Mouse (Mus musculus) CH12.LX (cell line): Measurements from ENCODE around the gene Nthl1. TPM values are rescaled to one million over a fixed set of nuclear protein-coding genes. Genes with fewer than 3 reads are reported as not detected.

Experiments used
- DNase-seq: peaks from one replicate; pipeline ENCODE4 v3.0.0-alpha.2; 2013; ENCODE audit errors: extremely low read depth
- H3K27ac ChIP-seq: 2 replicates; pipeline ENCODE4 v1.5.1; 2012; ENCODE audit warnings: low read depth, mild to moderate bottlenecking, control low read depth, moderate library complexity; ENCODE audit not compliant: insufficient read depth
- H3K27me3 ChIP-seq: replicated peaks from 2 replicates; pipeline ENCODE3; 2012; ENCODE audit warnings: inconsistent platforms
- H3K36me3 ChIP-seq, 2 experiments: replicated peaks in 1 of 2; 2 replicates each; pipeline versions ENCODE3 to v1.6.1; 2012; ENCODE audit warnings: inconsistent platforms in 1 of 2, low read length in 1 of 2, mild to moderate bottlenecking in 1 of 2, mixed read lengths in 1 of 2, moderate library complexity in 1 of 2; ENCODE audit not compliant: control insufficient read depth in 1 of 2, insufficient read depth in 1 of 2
- H3K4me1 ChIP-seq, 2 experiments: 2 replicates each; pipeline ENCODE4 v1.6.1; 2012; ENCODE audit warnings: inconsistent platforms in 1 of 2, moderate library complexity in 1 of 2; ENCODE audit not compliant: insufficient read depth in 2 of 2, control insufficient read depth in 1 of 2
- H3K4me2 ChIP-seq: 2 replicates; pipeline ENCODE4 v1.6.1; 2012; ENCODE audit warnings: low read depth, mild to moderate bottlenecking, control low read depth; ENCODE audit not compliant: poor library complexity, insufficient read depth, severe bottlenecking
- H3K4me3 ChIP-seq, 3 experiments: fragments of 150-350 bp in 1 of 3; sonication (generic) in 1 of 3; replicated peaks in 1 of 3; 2 replicates each; pipeline versions ENCODE3 to v1.5.1; 2011 to 2012; ENCODE audit warnings: low read depth in 2 of 3, low read length in 2 of 3, mild to moderate bottlenecking in 2 of 3, moderate library complexity in 2 of 3, control low read depth in 1 of 3, improper control_type of control experiment in 1 of 3, inconsistent platforms in 1 of 3, mixed read lengths in 1 of 3; ENCODE audit not compliant: poor library complexity in 1 of 3
- H3K79me2 ChIP-seq: replicated peaks from 2 replicates; pipeline ENCODE4 v1.6.1; 2012; ENCODE audit warnings: mild to moderate bottlenecking, moderate library complexity; ENCODE audit not compliant: control insufficient read depth, poor library complexity, insufficient read depth, severe bottlenecking; ENCODE audit errors: extremely low read depth
- H3K9ac ChIP-seq: 2 replicates; pipeline ENCODE4 v1.6.1; 2012; ENCODE audit warnings: low read depth, mild to moderate bottlenecking, control low read depth, moderate library complexity; ENCODE audit not compliant: insufficient read depth
- H3K9me3 ChIP-seq: replicated peaks from 2 replicates; pipeline ENCODE3; 2012; ENCODE audit warnings: low read length, inconsistent platforms, mixed read lengths
- CHD2 ChIP-seq: IDR thresholded peaks from 2 replicates; pipeline ENCODE4 v1.6.1; 2011; ENCODE audit warnings: low read length, improper control_type of control experiment
- ELF1 ChIP-seq: IDR thresholded peaks from 2 replicates; pipeline ENCODE4 v1.6.1; 2014; ENCODE audit warnings: low read depth, mild to moderate bottlenecking, inconsistent platforms, low read length, improper control_type of control experiment
- EP300 ChIP-seq: IDR thresholded peaks from 2 replicates; pipeline ENCODE4 v1.6.1; 2011; ENCODE audit warnings: low read length, improper control_type of control experiment
- GABPA ChIP-seq: IDR thresholded peaks from 2 replicates; pipeline ENCODE4 v1.6.1; 2012; ENCODE audit warnings: low read depth, low read length, improper control_type of control experiment, inconsistent platforms; ENCODE audit not compliant: insufficient replicate concordance
- HCFC1 ChIP-seq: IDR thresholded peaks from 2 replicates; pipeline ENCODE4 v1.6.1; 2012; ENCODE audit warnings: low read depth, mild to moderate bottlenecking, inconsistent platforms, low read length, improper control_type of control experiment
- JUN ChIP-seq: IDR thresholded peaks from 2 replicates; pipeline ENCODE4 v1.6.1; 2011; ENCODE audit warnings: low read depth, mild to moderate bottlenecking, low read length, improper control_type of control experiment, moderate library complexity; ENCODE audit not compliant: insufficient read depth
- MAFK ChIP-seq: IDR thresholded peaks from 2 replicates; pipeline ENCODE4 v1.6.1; 2011; ENCODE audit warnings: low read length, improper control_type of control experiment; ENCODE audit not compliant: insufficient replicate concordance
- MYC ChIP-seq: IDR thresholded peaks from 2 replicates; pipeline ENCODE4 v1.6.1; 2011; ENCODE audit warnings: low read depth, mild to moderate bottlenecking, improper control_type of control experiment, low read length
- RAD21 ChIP-seq: IDR thresholded peaks from 2 replicates; pipeline ENCODE4 v1.6.1; 2011; ENCODE audit warnings: low read depth, mild to moderate bottlenecking, low read length, improper control_type of control experiment, moderate library complexity
- RCOR1 ChIP-seq: conservative IDR thresholded peaks from 2 replicates; pipeline ENCODE4 v1.6.1; 2012; ENCODE audit warnings: low read depth, mild to moderate bottlenecking, inconsistent platforms, low read length, improper control_type of control experiment
- TCF12 ChIP-seq: IDR thresholded peaks from 2 replicates; pipeline ENCODE4 v1.6.1; 2014; ENCODE audit warnings: low read depth, mild to moderate bottlenecking, inconsistent platforms, low read length, improper control_type of control experiment
- USF1 ChIP-seq: IDR thresholded peaks from 2 replicates; pipeline ENCODE4 v1.6.1; 2014; ENCODE audit warnings: low read depth, mild to moderate bottlenecking, inconsistent platforms, low read length, improper control_type of control experiment
- USF2 ChIP-seq: conservative IDR thresholded peaks from 2 replicates; pipeline ENCODE4 v1.6.1; 2011; ENCODE audit warnings: low read depth, low read length, improper control_type of control experiment
- ZKSCAN1 ChIP-seq: IDR thresholded peaks from 2 replicates; pipeline ENCODE4 v1.6.1; 2012; ENCODE audit warnings: low read depth, inconsistent platforms, low read length, improper control_type of control experiment, borderline replicate concordance
- ZMIZ1 ChIP-seq: IDR thresholded peaks from 2 replicates; pipeline ENCODE4 v1.6.1; 2012; ENCODE audit warnings: low read depth, mild to moderate bottlenecking, inconsistent platforms, low read length, improper control_type of control experiment
- ZNF384 ChIP-seq: IDR thresholded peaks from 2 replicates; pipeline ENCODE4 v1.6.1; 2012; ENCODE audit warnings: low read depth, low read length, improper control_type of control experiment, inconsistent platforms
- dilution Hi-C: fragments of 300-500 bp; cut with MboI; formaldehyde crosslinking; loops from 2 replicates; pipeline ENCODE4 v1.14.3; 2020; ENCODE audit warnings: low sequenced_read_pairs; ENCODE audit not compliant: extremely low pct_unique_long_range_greater_than_20kb, extremely low pct_ligation_motif_present
- in situ Hi-C: fragments of 300-500 bp; cut with MboI; formaldehyde crosslinking; loops from 3 replicates; pipeline ENCODE4 v1.14.3; 2019; ENCODE audit warnings: low sequenced_read_pairs, low pct_ligation_motif_present, low pct_unique_long_range_greater_than_20kb, mixed read lengths
- polyA plus RNA-seq: library from polyadenylated mRNA; unstranded; fragments of >175 nt; gene quantifications from 2 replicates; pipeline ENCODE4 v1.2.1, GENCODE M21; 2012; ENCODE audit warnings: low read depth; ENCODE audit not compliant: insufficient read length
- total RNA-seq, 2 experiments: library from RNA; depleted of rRNA; stranded (reverse); fragments of 300-350 nt in 1 of 2; fragments of >200 nt in 1 of 2; gene quantifications; 2 replicates each; pipeline ENCODE4 v1.2.3; 2012 to 2014

Gene Nthl1
- total and polyA plus RNA-seq, 3 experiments: 20.1 to 24.0 (median 20.4) TPM

DNA sequence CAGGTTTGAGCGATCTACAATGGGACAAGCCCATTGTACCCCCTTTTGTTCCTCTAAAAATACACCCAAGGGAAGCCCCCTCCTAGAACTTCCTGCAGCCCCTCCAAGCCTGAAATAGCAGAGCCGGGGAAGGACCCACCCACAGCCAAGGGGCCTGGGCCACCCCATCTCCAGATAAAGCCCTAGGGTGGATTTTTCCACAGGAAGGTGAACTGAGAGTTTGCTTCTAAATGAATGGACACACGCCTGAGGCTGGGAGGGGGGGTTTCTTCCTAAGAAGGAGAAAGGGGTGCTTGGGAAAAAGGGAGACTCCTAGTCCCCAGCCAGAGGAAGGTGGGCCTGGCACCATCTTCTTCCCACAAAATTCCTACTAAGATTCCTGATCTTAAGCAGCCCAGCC is 13.4 kb downstream of the Nthl1 start:
- Histone ChIP-seq H3K27me3 (peaks cover 22% of the 10 kb centered on the region), H3K79me2 (no peaks in the 10 kb centered on the region), H3K4me3 (no peak overlapping the region), H3K36me3 (no peaks in the 10 kb centered on the region), H3K4me2 (no peak overlapping the region), H3K9me3 (no peaks in the 10 kb centered on the region), H3K4me1 (peaks cover 12 to 46% of the 10 kb centered on the region in 2 experiments), H3K9ac (no peak overlapping the region), H3K27ac (no peak overlapping the region)
- in situ Hi-C loops: no loop called here
- no peak for DNase-seq
- TF ChIP-seq ZNF384 (no peak), USF2 (no peak), RAD21 (no peak), USF1 (no peak), ELF1 (no peak), MAFK (no peak), CHD2 (no peak), HCFC1 (no peak), RCOR1 (no peak)
- dilution Hi-C loops: no loop called here

DNA sequence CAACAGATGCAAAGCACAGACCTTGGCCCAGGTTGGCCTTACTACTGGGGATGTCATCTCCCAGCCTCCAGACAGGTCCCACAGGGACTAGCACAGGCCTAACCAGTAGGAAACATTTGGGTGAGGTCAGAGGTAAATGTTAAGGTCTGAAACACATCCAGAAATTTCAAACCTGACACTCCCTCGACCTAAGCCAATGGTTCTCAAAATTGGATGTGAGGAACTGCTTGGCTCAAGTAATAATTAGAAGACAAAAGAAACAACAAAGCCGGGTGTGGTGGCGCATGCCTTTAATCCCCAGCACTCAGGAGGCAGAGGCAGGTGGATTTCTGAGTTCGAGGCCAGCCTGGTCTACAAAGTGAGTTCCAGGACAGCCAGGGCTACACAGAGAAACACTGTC is 13.9 kb downstream of the Nthl1 start:
- peaks cover 22% of the 10 kb centered on the region for H3K27me3 ChIP-seq
- peaks cover 12 to 46% of the 10 kb centered on the region in 2 experiments for H3K4me1 ChIP-seq
- TF ChIP-seq RCOR1 (no peak), EP300 (no peak), ZKSCAN1 (no peak), JUN (no peak), TCF12 (no peak), MYC (no peak), ZNF384 (no peak), ZMIZ1 (no peak), USF1 (no peak), USF2 (no peak), GABPA (no peak)
- TF ChIP-seq, all 38 proteins: peak for 0
- in situ Hi-C loops (no loop called here), dilution Hi-C loops (no loop called here)
- H3K79me2 ChIP-seq: no peaks in the 10 kb centered on the region
- no peak overlapping the region for H3K4me2 ChIP-seq
- H3K36me3 ChIP-seq: no peaks in the 10 kb centered on the region
- DNase-seq: no peak
- no peak overlapping the region for H3K4me3 ChIP-seq
- H3K9me3 ChIP-seq: no peaks in the 10 kb centered on the region
- no peak overlapping the region for H3K9ac ChIP-seq
- no peak overlapping the region for H3K27ac ChIP-seq
